Mouse (Mus musculus): ENCODE measurements around the gene Fcf1.

Fcf1 gene

GRCm38 (mm10) chr12:84968831-84969655 is 1.7 kb upstream of the Fcf1 start:
- DNase-seq (ENCODE audit: low spot score), result no peak

- no peak for DNase-seq (ENCODE audit: low spot score)
These were observed 855 bp upstream of the Fcf1 start for GRCm38 (mm10) chr12:84969656-84970427.

GRCm38 (mm10) chr12:84979264-84979862 is 8.7 kb downstream of the Fcf1 start:
- DNase-seq (ENCODE audit: low spot score), result no peak

GRCm38 (mm10) chr12:84989456-84989855 is 18.8 kb downstream of the Fcf1 start:
- no peak for DNase-seq (ENCODE audit: low spot score)

- no peak for DNase-seq (ENCODE audit: low spot score)
These were observed 24.5 kb downstream of the Fcf1 start for GRCm38 (mm10) chr12:84995112-84995761.

GRCm38 (mm10) chr12:84996083-84996496 is 25.4 kb downstream of the Fcf1 start, which contains the start of gene Ylpm1:
Ylpm1 (plus strand) TSS chr12:84996321.
- DNase-seq (ENCODE audit: low spot score), result peak; percentile 96

GRCm38 (mm10) chr12:84996501-84997398 is 26.1 kb downstream of the Fcf1 start:
- peak; percentile 20 for DNase-seq (ENCODE audit: low spot score)

- no peak for DNase-seq (ENCODE audit: low spot score)
These were observed 28.4 kb downstream of the Fcf1 start for GRCm38 (mm10) chr12:84999053-84999452.

- DNase-seq (ENCODE audit: low spot score), result no peak
These were observed 35.5 kb downstream of the Fcf1 start for GRCm38 (mm10) chr12:85006206-85006605.

GRCm38 (mm10) chr12:85007021-85007420 is 36.3 kb downstream of the Fcf1 start:
- no peak for DNase-seq (ENCODE audit: low spot score)

GRCm38 (mm10) chr12:85009776-85010175 is 39.1 kb downstream of the Fcf1 start:
- DNase-seq (ENCODE audit: low spot score), result no peak

GRCm38 (mm10) chr12:85010541-85010940 is 39.8 kb downstream of the Fcf1 start:
- DNase-seq (ENCODE audit: low spot score), result no peak

GRCm38 (mm10) chr12:85012185-85012584 is 41.5 kb downstream of the Fcf1 start:
- no peak for DNase-seq (ENCODE audit: low spot score)

GRCm38 (mm10) chr12:85022071-85022470 is 51.4 kb downstream of the Fcf1 start:
- no peak for DNase-seq (ENCODE audit: low spot score)

GRCm38 (mm10) chr12:85032710-85033109 is 62.0 kb downstream of the Fcf1 start:
- DNase-seq (ENCODE audit: low spot score), result no peak
